8 mouse cellular contexts compared by ENCODE assay signal in the genomic region with DNA sequence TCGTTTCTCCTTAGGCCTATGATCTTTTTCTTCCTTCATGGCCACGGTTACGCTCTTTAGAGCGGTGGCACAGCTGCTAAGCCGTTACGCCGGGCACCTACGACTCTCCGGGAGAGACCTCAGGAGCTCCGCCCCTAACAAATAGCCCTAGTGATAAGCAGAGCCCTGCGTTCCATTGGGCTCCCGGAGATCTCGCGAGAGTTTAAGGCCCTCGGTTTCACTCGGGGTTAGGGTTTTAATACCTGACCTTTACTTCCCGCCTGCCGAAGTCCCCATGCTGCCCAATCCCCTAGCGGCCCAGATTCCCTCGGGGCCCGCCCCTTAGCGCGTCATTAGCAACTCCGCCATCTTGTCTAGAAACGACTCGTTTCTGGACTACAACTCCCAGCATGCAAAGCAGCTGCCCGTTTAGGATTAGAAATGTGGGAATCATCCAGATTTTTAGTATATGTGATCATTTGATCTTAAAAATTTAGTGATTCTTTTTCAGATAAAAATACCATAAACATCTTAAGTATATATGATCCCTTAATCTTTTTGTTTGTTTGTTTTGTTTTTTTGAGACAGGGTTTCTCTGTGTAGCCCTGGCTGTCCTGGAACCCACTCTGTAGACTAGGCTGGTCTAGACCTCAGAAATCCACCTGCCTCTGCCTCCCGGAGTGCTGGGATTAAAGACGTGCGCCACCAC. TPM values are rescaled to one million over a fixed set of nuclear protein-coding genes. Genes with fewer than 3 reads are reported as not detected.
A peak's percentile ranks its signal among the peaks of the same experiment; 100 is the strongest.
DNase-seq lines count a peak whose midpoint lies in the region; ATAC-seq lines count a peak whose summit lies in the region.

Upf3b (minus strand) TSS at position 130 of the 688 bp plus-strand sequence.

- no peaks in the 10 kb centered on the region for H3K4me1 ChIP-seq in heart, embryonic 10.5 days
- 0 out of 2 replicates have a peak, but pooled peaks cover 4% of the 10 kb centered on the region for H3K4me1 ChIP-seq in kidney, embryonic 15.5 days

- peak within 1 kb of the TSS; percentile 66 for H3K4me3 ChIP-seq in heart, embryonic 10.5 days
- H3K4me3 ChIP-seq in kidney, embryonic 15.5 days (replicated peaks) = peak within 1 kb of the TSS; percentile 62

- peaks cover 2% of the 10 kb centered on the region for H3K27me3 ChIP-seq in heart, embryonic 10.5 days (ENCODE audit: insufficient read depth, poor library complexity, severe bottlenecking)
- H3K27me3 ChIP-seq in kidney, embryonic 15.5 days = no peaks in the 10 kb centered on the region

- H3K36me3 ChIP-seq in heart, embryonic 10.5 days = no peaks in the 10 kb centered on the region
- peaks cover 5% of the 10 kb centered on the region; the same call in 1 of the 2 replicates for H3K36me3 ChIP-seq in kidney, embryonic 15.5 days

- peak within 1 kb of the TSS; percentile 62 for H3K9ac ChIP-seq in kidney, embryonic 15.5 days

- peak; percentile 99 for ATAC-seq in erythroblast, adult 5-6 weeks (replicated peaks; ENCODE audit: low FRiP score, poor library complexity, severe bottlenecking)
- ATAC-seq in kidney, embryonic 15.5 days (replicated peaks; ENCODE audit: low FRiP score) = peak; percentile 99
- peak; percentile 100 for ATAC-seq in monocyte, adult 5-6 weeks (replicated peaks; ENCODE audit: insufficient number of reproducible peaks, low FRiP score, low TSS enrichment, poor library complexity, severe bottlenecking)

- H3K27ac ChIP-seq in heart, embryonic 10.5 days = peak within 1 kb of the TSS; percentile 88
- peak within 1 kb of the TSS; percentile 93 for H3K27ac ChIP-seq in kidney, embryonic 15.5 days

- WGBS in heart, embryonic 10.5 days = 12% methylated on average over 30 of the region's 30 CpGs
- 17% methylated on average over 30 of the region's 30 CpGs for whole genome bisulfite sequencing in kidney, embryonic 15.5 days

- DNase-seq in B cell, adult 2 months = peak; percentile 92 to 96
- DNase-seq in brain, adult 2 months (ENCODE audit: low read depth, low spot score) = peak; percentile 98
- DNase-seq in heart, embryonic 10.5 days (ENCODE audit: low spot score) = peak; percentile 98
- peak; percentile 93 for DNase-seq in liver
- DNase-seq in spleen, postnatal 4 days (ENCODE audit: low spot score in 2 of 2) = peak; percentile 90 to 91

- H3K9me3 ChIP-seq in heart, embryonic 10.5 days = no peaks in the 10 kb centered on the region
- H3K9me3 ChIP-seq in kidney, embryonic 15.5 days (replicated peaks) = no peaks in the 10 kb centered on the region

- peak within 1 kb of the TSS; percentile 62 for H3K4me2 ChIP-seq in kidney, embryonic 15.5 days

RNA-seq across cellular contexts. Expression of gene Upf3b, which starts in this region (rescaled TPM):
- 12.7 and 21.7 TPM in 2 replicates for total RNA-seq in erythroblast, adult 5-6 weeks (2015; ENCODE audit: low replicate concordance)
- 30.8 and 32.2 TPM in 2 replicates for total RNA-seq in erythroblast, adult 5-6 weeks (2017; ENCODE audit: low replicate concordance)
- polyA plus RNA-seq in heart, embryonic 10.5 days (2016; fragmentation: Nextera tagmentation; extraction: Ambion mirVana) = 11.2 and 15.3 TPM in 2 replicates
- 23.9 and 24.5 TPM in 2 replicates for polyA plus RNA-seq in kidney, embryonic 15.5 days (2015; fragmentation: Nextera tagmentation; extraction: Ambion mirVana)
- 27.2 to 44.4 TPM (median 41.0 TPM) in 3 replicates for total RNA-seq in monocyte, adult 5-6 weeks (2017)

Comparison
In these comparisons a context has a peak if more than half of its experiments do, and no peak if none do; other contexts are left out.
1. Peak in every context shown above with its lines: DNase-seq, ATAC-seq, H3K4me3 ChIP-seq and H3K27ac ChIP-seq.